Mouse (Mus musculus) right cerebral cortex, adult 2 months (tissue): ENCODE results near the gene Cdh4.

ENCODE experiments used
- DNase-seq, 2 experiments: peaks; one replicate each; pipeline ENCODE4 v3.0.0; 2021 to 2022; ENCODE audit warnings: low spot score in 2 of 2

Cdh4 gene

GRCm38 (mm10) chr2:179863266-179863665 is 421.0 kb downstream of the Cdh4 start:
- no peak for DNase-seq

- no peak for DNase-seq
Observed at GRCm38 (mm10) chr2:179865097-179865496, 422.9 kb downstream of the Cdh4 start.

GRCm38 (mm10) chr2:179867669-179868068 is 425.4 kb downstream of the Cdh4 start:
- DNase-seq, result no peak

- DNase-seq, result peak in 1 of 2 experiments; percentile 27
Observed at GRCm38 (mm10) chr2:179869871-179870270, 427.6 kb downstream of the Cdh4 start.

- peak; percentile 41 to 56 for DNase-seq
Observed at GRCm38 (mm10) chr2:179872724-179873123, 430.5 kb downstream of the Cdh4 start.

- DNase-seq, result peak in 1 of 2 experiments; percentile 23
Observed at GRCm38 (mm10) chr2:179873315-179873714, 431.1 kb downstream of the Cdh4 start.

- peak; percentile 67 to 84 for DNase-seq
Observed at GRCm38 (mm10) chr2:179875147-179875546, 432.9 kb downstream of the Cdh4 start.

GRCm38 (mm10) chr2:179877551-179878215 is 435.5 kb downstream of the Cdh4 start:
- peak; percentile 71 to 74 for DNase-seq

- no peak for DNase-seq
Observed at GRCm38 (mm10) chr2:179884561-179884960, 442.3 kb downstream of the Cdh4 start.

GRCm38 (mm10) chr2:179891048-179891447 is 448.8 kb downstream of the Cdh4 start:
- DNase-seq, result no peak

GRCm38 (mm10) chr2:179896949-179897348 is 454.7 kb downstream of the Cdh4 start:
- no peak for DNase-seq

GRCm38 (mm10) chr2:179912911-179913310 is 470.7 kb downstream of the Cdh4 start:
- DNase-seq, result no peak

- no peak for DNase-seq
Observed at GRCm38 (mm10) chr2:179913349-179913748, 471.1 kb downstream of the Cdh4 start.

- DNase-seq, result no peak
Observed at GRCm38 (mm10) chr2:179914246-179914645, 472.0 kb downstream of the Cdh4 start.

- peak; percentile 74 to 76 for DNase-seq
Observed at GRCm38 (mm10) chr2:179916877-179917673, 474.8 kb downstream of the Cdh4 start.

- DNase-seq, result no peak
Observed at GRCm38 (mm10) chr2:179920042-179920441, 477.8 kb downstream of the Cdh4 start.

- DNase-seq, result no peak
Observed at GRCm38 (mm10) chr2:179921021-179921653, 478.9 kb downstream of the Cdh4 start.

- DNase-seq, result peak in 1 of 2 experiments; percentile 24
Observed at GRCm38 (mm10) chr2:179924038-179924437, 481.8 kb downstream of the Cdh4 start.

- no peak for DNase-seq
Observed at GRCm38 (mm10) chr2:179929166-179929565, 486.9 kb downstream of the Cdh4 start.

GRCm38 (mm10) chr2:179931741-179932140 is 489.5 kb downstream of the Cdh4 start:
- DNase-seq, result no peak

- no peak for DNase-seq
Observed at GRCm38 (mm10) chr2:179934165-179934564, 491.9 kb downstream of the Cdh4 start.

- DNase-seq, result no peak
Observed at GRCm38 (mm10) chr2:179937091-179937490, 494.9 kb downstream of the Cdh4 start.

- no peak for DNase-seq
Observed at GRCm38 (mm10) chr2:179941696-179942095, 499.5 kb downstream of the Cdh4 start.
